ENCODE assay signal across 1 mouse cellular context in genomic region chr11:69922012-69922756, GRCm38 (mm10).
TF ChIP-seq lines count a peak whose summit lies in the region.

No protein-coding gene starts in this region.

TF ChIP-seq in MEL, 35 proteins besides CTCF, POLR2A, EP300 and RAD21 (continued from another document):
- TF ChIP-seq POLR2AphosphoS5 (IDR thresholded peaks at IDR 0.05; ENCODE audit: borderline replicate concordance, low read depth, low read length) = no peak
- peak; percentile 21; the same call in 1 of the 2 replicates for TF ChIP-seq NRF1 (IDR thresholded peaks at IDR 0.05; ENCODE audit: insufficient read depth, low read depth, low read length, poor library complexity, severe bottlenecking)
- TF ChIP-seq RCOR1 (IDR thresholded peaks at IDR 0.05; ENCODE audit: low read depth, low read length) = peak; percentile 54; the same call in 1 of the 2 replicates
- no peak for TF ChIP-seq ELF1 (IDR thresholded peaks at IDR 0.05; ENCODE audit: low read depth, low read length)
- no peak for TF ChIP-seq TBP (IDR thresholded peaks at IDR 0.05; ENCODE audit: low read depth, low read length)
- no peak for TF ChIP-seq MEF2A (IDR thresholded peaks at IDR 0.05; ENCODE audit: extremely low read depth, insufficient replicate concordance, low read depth, low read length, poor library complexity, severe bottlenecking)
- TF ChIP-seq MAZ (IDR thresholded peaks at IDR 0.05; ENCODE audit: low read depth, low read length) = peak; percentile 61; the same call in 1 of the 2 replicates
- no peak for TF ChIP-seq POLR2AphosphoS2 (IDR thresholded peaks at IDR 0.05; ENCODE audit: low read length)
- TF ChIP-seq ETS1 (IDR thresholded peaks at IDR 0.05; ENCODE audit: low read depth, low read length) = peak; percentile 7; the same call in 1 of the 2 replicates
- no peak for TF ChIP-seq MYB (IDR thresholded peaks at IDR 0.05; ENCODE audit: low read depth, low read length)
- no peak; the same call in 1 of the 2 replicates for TF ChIP-seq SIN3A (IDR thresholded peaks at IDR 0.05; ENCODE audit: low read length)
- no peak for TF ChIP-seq SMC3 (IDR thresholded peaks at IDR 0.05; ENCODE audit: low read depth, low read length)
- TF ChIP-seq USF2 (IDR thresholded peaks at IDR 0.05; ENCODE audit: borderline replicate concordance in 1 of 2, insufficient read depth in 1 of 2, low read depth in 1 of 2, low read length in 2 of 2) = no peak
- no peak for TF ChIP-seq TCF12 (IDR thresholded peaks at IDR 0.05; ENCODE audit: low read depth, low read length)
- TF ChIP-seq NELFE (IDR thresholded peaks at IDR 0.05; ENCODE audit: low read depth, low read length) = no peak
- peak; percentile 50; the same call in 1 of the 2 replicates for TF ChIP-seq ZNF384 (IDR thresholded peaks at IDR 0.05; ENCODE audit: low read depth, low read length)
- no peak for TF ChIP-seq MXI1 (IDR thresholded peaks at IDR 0.05; ENCODE audit: low read depth, low read length)
- no peak for TF ChIP-seq ZC3H11A (IDR thresholded peaks at IDR 0.05; ENCODE audit: low read depth, low read length)
- TF ChIP-seq KAT2A (conservative IDR thresholded peaks at IDR 0.05; ENCODE audit: low read depth, low read length) = no peak
- peak; percentile 79; the same call in 1 of the 2 replicates for TF ChIP-seq JUND (IDR thresholded peaks at IDR 0.05; ENCODE audit: low read depth, low read length)
- peak; percentile 11; the same call in 1 of the 2 replicates for TF ChIP-seq ZMIZ1 (IDR thresholded peaks at IDR 0.05; ENCODE audit: low read depth, low read length)
- no peak for TF ChIP-seq TAL1 (IDR thresholded peaks at IDR 0.05; ENCODE audit: low read length)
- TF ChIP-seq ZKSCAN1 (IDR thresholded peaks at IDR 0.05; ENCODE audit: low read depth, low read length) = no peak
- TF ChIP-seq GATA1 (IDR thresholded peaks at IDR 0.05; ENCODE audit: low read depth, low read length) = peak; percentile 84
